Mouse (Mus musculus): Measurements from ENCODE around the gene Rbm33.

DNA sequence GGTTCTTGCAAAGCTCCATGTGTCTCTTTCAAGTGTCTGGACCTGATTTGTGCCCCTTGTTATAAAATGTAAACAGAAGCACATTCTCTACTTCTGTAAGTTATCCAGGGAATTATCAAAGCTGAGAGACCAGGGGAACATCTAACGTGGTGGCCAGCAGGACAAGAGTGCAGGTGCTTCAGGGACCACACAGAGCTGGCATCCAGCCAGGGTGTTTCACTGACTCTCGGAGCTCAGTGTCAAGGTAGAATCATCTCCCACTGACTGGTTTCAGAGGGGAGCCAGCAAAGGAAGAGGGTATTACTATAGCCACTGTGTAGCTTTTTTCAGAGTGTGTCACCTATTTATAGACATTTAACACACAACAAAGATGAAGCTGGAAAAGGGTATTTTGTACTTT, 49.3 kb upstream of the Rbm33 start:
- TF ChIP-seq POLR2A (IDR thresholded peaks at IDR 0.05; ENCODE audit: low read depth, low read length) (no peak), CTCF (IDR thresholded peaks at IDR 0.05; ENCODE audit: extremely low read depth, insufficient read depth, insufficient read length, insufficient replicate concordance) (no peak)

Measured in spleen, adult 2 months (tissue).